Mouse (Mus musculus): Measurements from ENCODE around the gene Dlg2.

The Dlg2 gene

DNA sequence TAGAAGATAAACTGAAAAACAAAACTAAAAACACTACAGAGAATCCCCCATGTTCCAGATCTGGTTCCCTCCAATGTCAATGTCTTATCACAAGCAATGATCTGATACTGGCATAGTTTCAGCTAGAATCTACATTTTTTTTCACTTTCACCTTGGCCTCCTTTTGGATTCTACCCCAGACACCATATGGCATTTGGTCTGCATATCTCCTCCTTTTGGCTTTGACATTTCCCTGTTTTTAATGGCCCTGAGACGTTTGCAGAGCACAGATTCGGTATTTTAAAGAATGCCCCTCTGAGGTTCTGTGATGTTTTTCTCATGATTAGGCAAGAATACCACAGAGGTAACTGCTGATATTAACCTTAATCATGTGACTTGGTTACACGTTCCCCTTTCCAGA, 1984.8 kb downstream of the Dlg2 start:
- no peak for DNase-seq (ENCODE audit: low spot score)

DNA sequence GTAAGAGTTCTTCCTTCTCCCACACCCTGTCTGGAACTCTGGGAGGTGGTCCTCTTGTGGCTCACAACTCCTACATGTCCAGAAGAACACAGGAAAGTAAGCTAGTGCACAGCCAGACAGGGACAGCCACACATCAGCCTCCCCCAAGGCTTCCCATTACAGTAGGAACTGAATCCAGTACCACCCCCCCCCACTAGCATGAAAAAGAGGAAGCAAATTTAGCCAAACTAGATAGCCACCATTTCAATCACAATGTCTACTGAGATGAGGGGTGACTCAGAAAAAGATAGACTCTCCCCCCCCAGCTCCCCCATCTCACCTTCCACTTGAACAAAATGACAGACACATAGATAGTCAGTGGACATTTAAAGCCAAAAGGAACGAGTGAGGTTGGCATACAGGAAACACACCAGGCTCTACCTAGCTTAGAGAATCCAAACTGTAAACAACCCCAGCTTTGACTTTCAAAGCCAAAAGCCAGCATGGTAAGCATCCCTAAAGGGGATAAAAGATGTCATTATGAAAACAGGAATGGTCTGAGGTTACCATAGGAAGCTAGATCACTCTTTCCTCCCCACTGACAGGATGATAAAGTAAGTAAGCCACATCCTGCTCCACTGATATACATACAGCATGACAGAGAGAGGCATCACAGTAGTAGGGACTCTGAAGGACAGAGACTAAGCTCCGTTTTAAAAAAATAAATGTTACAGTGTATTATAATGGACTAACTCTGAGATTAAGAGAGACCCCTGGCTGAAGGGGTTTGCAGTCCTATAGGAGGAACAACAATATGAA, 1986.8 kb downstream of the Dlg2 start:
- no peak for DNase-seq (ENCODE audit: low spot score)

DNA sequence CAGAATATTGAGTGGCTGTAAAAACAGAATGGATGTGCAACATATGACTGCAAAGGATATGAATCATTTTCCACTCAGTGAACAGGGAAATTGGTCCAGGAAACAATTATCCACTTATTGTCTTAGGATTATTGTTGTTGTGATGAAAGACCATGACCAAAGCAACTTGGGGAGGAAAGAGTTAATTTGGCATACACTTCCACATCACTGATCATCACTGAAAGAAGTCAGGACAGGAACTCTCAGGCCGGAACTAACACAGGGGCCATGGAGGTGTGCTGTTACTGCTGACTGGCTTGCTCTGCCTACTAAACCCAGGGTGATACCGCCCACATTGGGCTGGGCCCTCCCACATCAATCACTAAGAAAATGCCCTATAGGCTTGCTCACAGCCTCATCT, 1987.8 kb downstream of the Dlg2 start:
- DNase-seq (ENCODE audit: low spot score), result no peak

GRCm38 (mm10) chr7:92479143-92479542, 2002.7 kb downstream of the Dlg2 start:
- DNase-seq (ENCODE audit: low spot score), result no peak

DNA sequence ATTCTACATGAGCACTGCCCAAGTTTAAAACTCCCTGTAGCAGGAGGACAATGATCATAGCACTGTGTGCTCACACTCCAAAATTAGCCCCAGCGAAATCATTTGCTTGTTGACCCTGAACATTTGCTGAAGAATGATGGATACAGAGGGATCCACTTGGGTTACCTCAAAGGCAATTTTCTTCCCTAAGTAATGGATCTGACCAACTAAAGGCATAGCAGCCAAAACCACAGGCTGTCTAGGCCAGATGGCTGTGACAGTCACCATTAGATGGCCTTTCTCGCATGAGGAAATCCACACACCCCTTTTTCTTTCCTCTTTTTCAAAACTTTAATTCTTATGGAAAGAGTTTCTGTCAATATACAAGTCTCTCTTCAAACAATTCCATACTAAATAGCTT, 2003.3 kb downstream of the Dlg2 start:
- DNase-seq (ENCODE audit: low spot score), result no peak

DNA sequence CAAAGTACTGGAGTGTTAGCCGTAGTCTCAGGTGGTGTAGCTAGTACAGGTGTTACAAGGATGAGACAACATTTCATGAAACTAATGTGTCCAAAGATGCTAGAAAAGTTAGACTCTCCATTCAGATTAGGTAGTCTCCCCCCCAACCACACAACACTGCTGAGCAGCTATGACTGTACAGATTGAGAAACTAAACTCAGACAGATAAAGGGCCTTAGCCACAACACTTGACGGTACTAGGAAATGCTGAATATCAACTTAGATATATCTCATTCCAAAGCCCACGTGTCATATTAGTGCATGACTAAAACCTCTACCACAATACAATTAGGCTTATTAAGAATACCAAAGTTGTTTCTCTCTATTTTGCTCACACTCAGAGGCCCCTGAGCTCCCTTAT, 2006.9 kb downstream of the Dlg2 start:
- DNase-seq (ENCODE audit: low spot score), result no peak

DNA sequence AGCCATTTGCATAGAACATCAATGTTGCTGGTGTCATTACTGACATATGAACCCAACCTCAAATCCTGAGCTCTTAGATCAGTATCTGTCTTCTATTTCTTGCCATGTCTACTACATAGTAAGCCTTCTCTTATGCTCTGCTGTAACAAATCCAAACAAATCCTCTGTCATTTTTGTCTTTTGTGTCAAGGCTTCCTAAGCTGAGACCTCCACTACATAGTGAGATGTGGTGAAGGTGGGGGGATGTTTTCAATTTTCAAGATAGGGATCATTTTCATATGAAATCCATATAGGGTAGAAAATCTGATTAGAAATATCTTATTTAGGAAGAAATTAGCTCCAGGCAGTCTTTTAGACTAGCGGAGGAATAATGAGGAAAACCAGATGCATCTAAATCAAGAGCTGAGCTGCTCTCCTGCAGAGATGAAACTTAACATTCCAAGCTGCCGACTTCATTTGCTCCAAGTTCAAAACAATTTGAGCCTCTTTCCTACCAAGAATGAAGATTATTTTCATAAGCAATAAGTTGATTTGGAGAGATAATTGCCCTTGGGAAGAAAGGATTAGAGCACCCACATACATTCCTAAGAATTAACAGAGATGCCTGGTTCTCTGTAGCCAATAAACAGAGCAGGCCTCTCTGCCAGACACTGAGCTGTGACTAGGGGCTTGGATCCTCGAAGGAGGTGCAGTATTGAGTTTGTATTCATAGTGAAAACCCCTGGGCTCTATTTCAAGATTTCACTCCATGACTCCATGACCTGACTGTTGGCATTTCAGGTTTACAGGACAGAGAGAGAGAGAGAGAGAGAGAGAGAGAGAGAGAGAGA, 2009.6 kb downstream of the Dlg2 start:
- no peak for DNase-seq (ENCODE audit: low spot score)

- no peak for DNase-seq (ENCODE audit: low spot score)
Observed at GRCm38 (mm10) chr7:92486878-92487277, 2010.4 kb downstream of the Dlg2 start.

- DNase-seq (ENCODE audit: low spot score), result no peak
Observed at GRCm38 (mm10) chr7:92492262-92492661, 2015.8 kb downstream of the Dlg2 start.

- DNase-seq (ENCODE audit: low spot score), result no peak
Observed at GRCm38 (mm10) chr7:92493521-92493920, 2017.0 kb downstream of the Dlg2 start.

All from embryo, embryonic 10 days (tissue).